Mouse (Mus musculus) embryonic stem cell, embryonic (primary cell): ENCODE data around the gene Tnk2.

ENCODE experiments used
- CTCF ChIA-PET, 4 experiments: fragments of 300-600 bp in 2 of 4; fragments of 350-600 bp in 2 of 4; sonication (Branson Sonifier 250); formaldehyde crosslinking; loops; one replicate each; lab custom pipeline; 2022; ENCODE audit warnings: inconsistent platforms in 2 of 4; lab: Charles Lee
- POLR2A ChIA-PET, 4 experiments: fragments of 300-600 bp in 2 of 4; fragments of 350-600 bp in 2 of 4; sonication (Branson Sonifier 250); formaldehyde crosslinking; loops; one replicate each; lab custom pipeline; 2022; ENCODE audit warnings: antibody characterized with exemption in 4 of 4, inconsistent platforms in 1 of 4; lab: Charles Lee

The Tnk2 gene

DNA sequence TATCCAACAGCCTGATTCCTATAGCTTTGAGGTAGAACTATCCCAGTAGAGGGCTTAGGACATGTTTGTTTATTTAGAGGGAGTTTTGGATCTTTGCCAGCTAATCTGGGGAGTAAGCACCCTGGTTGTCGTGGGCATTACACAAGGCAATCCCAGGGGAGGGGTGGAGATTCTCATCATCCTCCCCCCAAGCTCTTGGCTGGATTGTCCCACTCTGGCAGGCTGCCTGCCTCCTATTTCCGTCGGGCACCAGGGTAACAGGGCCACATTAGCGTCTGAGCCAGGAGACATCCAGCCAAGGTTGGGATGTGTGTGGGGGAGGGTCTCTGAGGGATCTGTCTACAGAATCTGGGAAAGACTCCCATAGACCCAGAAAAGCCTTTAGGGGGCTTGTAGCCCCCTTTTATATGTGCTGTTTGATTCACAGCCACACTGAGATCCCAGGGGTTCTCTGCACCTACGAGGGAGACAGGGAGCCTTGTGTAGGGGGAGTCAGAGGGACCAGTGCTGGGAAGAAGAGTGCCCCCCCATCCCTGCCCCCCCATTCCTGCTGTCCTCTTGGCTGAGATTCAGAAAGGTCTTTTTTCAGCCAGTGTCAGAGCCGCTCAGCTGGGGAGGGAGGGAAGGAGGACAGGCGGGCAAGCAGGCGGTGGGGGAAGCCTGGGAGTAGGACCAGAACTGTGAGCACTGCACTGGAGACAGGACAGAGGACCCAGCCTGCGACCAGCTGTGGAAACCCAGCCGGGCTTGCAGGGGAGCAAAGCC is 17.1 kb downstream of the Tnk2 start:
- POLR2A ChIA-PET = interaction anchor here (0.5 to 11.9 kb wide), 23 partner anchors 7 to 890 kb away, joined by 3 to 161 read pairs (median 6); partner anchors contain the start of genes Tnk2 (in 2 of the 4) and Tfrc (in 1 of the 4)
- CTCF ChIA-PET = interaction anchor here (0.6 to 9.3 kb wide), 25 partner anchors 8 to 585 kb away, joined by 3 to 126 read pairs (median 6); no protein-coding TSS in a partner anchor

DNA sequence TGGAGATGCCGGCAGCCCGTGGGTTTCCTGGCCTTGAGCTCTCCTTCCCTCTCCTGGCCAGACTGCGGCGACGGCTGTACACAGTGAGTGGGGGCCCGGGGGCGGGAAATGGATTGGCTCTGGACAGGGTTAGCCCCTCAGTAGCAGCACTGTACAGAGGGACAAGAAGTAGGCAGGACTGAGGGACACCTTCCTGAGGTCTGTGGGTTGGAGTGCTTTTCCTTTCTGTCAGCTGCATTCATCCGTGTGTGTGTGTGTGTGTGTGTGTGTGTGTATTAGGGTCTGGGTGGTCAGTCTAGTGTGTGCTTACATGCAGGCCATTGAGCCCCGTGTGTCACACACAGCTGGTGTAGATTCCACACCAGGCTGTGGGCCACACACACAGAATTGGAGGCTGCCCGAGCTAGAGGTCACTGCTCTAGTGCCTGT is 17.8 kb downstream of the Tnk2 start:
- POLR2A ChIA-PET = interaction anchor here in 3 of 4 experiments (0.5 to 11.9 kb wide), 19 partner anchors 10 to 1178 kb away, joined by 3 to 161 read pairs (median 5); partner anchors contain the start of genes Tnk2 (in 2 of the 3) and Tfrc (in 1 of the 3)
- CTCF ChIA-PET = interaction anchor here (0.6 to 9.3 kb wide), 13 partner anchors 11 to 584 kb away, joined by 3 to 126 read pairs (median 4); no protein-coding TSS in a partner anchor

DNA sequence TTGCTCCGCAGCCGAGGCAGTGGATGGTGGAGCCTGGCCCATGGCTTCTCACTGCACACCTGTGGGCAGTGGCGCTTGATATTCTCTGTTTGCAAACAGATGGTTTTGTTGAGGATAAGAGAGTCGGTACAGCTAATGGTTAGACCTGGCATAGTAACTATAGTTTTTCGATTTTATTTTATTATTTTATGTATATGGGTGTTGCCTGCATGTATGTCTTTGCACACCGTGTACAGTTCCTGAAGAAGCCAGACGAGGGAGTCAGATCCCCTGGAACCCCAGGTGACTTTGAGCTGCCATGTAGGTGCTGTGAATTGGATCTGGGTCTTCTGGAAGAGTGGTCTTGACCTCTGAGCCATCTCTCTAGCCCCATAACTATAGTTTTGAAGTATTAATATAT is 18.7 kb downstream of the Tnk2 start:
- ChIA-PET CTCF (interaction anchor here (0.6 to 9.3 kb wide), 11 partner anchors 11 to 162 kb away, joined by 3 to 126 read pairs (median 4); no protein-coding TSS in a partner anchor), POLR2A (interaction anchor here (0.6 to 11.9 kb wide), 13 partner anchors 9 to 397 kb away, joined by 3 to 161 read pairs (median 4); partner anchors contain the start of gene Tnk2 (in 2 of the 4))

DNA sequence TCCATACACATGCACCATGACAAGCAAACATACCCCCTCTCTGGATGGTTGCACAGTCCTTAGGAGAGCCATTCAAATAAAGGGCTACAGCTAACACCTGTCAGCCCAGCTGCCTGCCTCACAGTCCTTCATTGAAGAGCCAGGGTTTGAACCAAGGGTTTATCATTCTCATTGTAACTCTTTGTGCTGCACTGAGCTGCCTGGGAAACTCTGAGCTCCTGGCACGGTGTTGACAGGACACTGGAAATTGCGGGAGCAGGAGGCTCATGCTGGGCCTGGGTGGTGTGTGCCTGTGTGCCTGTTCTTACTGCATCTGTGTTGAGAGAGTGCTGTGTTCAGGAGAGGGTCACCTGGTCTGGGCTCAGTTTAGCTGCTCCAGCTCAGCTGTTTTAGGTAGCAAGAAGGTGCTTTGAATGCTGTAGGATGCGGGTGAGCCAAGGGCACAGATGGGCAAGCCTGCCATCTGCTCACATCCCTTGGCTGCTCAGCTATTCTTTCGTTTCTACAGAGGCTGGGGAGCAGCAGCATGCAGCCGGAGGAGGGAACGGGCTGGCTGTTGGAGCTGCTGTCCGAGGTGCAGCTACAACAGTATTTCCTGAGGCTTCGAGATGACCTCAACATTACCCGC is 19.7 kb downstream of the Tnk2 start:
- ChIA-PET POLR2A (interaction anchor here in 2 of 4 experiments (0.6 to 11.9 kb wide), 8 partner anchors 8 to 41 kb away, joined by 3 to 161 read pairs (median 4); partner anchors contain the start of gene Tnk2 (in 2 of the 2)), CTCF (interaction anchor here (0.6 to 9.3 kb wide), 6 partner anchors 16 to 172 kb away, joined by 3 to 126 read pairs (median 4); no protein-coding TSS in a partner anchor)

DNA sequence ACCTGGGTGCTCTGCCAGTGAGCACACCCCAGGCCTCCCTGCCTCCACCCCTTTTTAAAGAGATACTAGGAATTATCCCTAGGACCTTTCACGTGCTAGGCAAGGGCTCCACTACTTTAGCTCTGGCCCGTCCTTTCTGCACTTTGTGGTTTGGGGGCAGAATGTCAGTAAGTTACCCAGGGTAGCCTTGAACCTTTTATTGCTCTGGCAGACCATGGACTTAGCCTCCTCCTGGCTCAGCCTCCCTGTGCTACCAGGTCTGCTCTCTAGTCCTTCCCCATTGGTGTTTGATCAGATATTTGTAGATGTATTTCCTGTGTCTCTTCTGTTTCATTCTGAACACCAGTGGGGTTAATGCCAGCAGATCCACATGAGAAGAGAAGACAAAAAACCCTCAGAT is 20.5 kb downstream of the Tnk2 start:
- CTCF ChIA-PET = interaction anchor here in 2 of 4 experiments (5.8 to 9.3 kb wide), 4 partner anchors 8 to 19 kb away, joined by 35 to 126 read pairs (median 60); no protein-coding TSS in a partner anchor

DNA sequence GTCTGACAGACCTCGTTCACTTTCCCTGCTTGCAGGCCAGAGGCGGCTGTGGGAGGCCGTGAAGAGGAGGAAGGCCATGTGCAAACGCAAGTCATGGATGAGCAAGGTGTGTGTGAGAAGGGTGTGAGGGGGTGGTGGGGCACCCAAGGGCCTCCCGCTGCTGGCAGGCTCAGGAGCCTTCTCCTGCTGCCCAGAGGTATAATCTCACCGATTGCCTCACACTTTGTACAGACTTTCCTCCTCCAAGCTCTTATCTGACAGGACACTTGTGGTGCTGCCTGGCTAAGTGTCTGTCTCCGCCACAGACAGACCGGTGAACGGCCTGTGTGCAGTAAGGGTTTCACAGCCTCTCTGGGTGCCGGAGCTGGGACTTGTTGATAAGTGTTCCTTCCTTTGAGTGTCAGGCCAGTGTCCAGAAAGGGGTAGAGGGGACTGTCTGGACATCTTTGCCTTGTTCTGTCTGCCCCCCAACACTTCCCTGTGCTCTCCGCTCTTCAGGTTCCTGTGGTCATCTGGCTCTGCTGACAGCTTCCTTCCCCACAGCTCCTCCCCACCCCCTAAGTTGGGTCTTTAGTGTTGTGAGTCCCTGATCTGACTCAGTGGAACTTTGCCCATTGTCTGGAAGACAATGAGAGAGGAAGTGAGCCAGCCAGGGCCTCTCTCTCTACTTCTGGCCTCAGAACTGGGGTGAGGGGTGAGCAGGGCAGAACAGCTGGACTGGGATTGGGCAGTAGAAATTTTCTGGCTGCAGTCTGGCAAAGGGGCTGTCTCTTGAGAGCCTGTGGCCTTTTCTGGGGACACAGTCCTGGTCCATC is 22.4 kb downstream of the Tnk2 start:
- ChIA-PET POLR2A (interaction anchor here in 3 of 4 experiments (0.5 to 11.9 kb wide), 28 partner anchors 8 to 396 kb away, joined by 3 to 110 read pairs (median 4); partner anchors contain the start of genes Tfrc (in 3 of the 3), Iqcg (in 2 of the 3), Lmln (in 1 of the 3) and Tnk2 (in 1 of the 3)), CTCF (interaction anchor here (0.5 to 6.7 kb wide), 22 partner anchors 10 to 461 kb away, joined by 3 to 68 read pairs (median 4); no protein-coding TSS in a partner anchor)

More for the DNA sequence above, 20.5 kb downstream of the Tnk2 start:
- POLR2A ChIA-PET = interaction anchor here in 2 of 4 experiments (1.1 to 11.9 kb wide), 6 partner anchors 7 to 24 kb away, joined by 3 to 110 read pairs (median 14); partner anchors contain the start of gene Tnk2 (in 1 of the 2)

DNA sequence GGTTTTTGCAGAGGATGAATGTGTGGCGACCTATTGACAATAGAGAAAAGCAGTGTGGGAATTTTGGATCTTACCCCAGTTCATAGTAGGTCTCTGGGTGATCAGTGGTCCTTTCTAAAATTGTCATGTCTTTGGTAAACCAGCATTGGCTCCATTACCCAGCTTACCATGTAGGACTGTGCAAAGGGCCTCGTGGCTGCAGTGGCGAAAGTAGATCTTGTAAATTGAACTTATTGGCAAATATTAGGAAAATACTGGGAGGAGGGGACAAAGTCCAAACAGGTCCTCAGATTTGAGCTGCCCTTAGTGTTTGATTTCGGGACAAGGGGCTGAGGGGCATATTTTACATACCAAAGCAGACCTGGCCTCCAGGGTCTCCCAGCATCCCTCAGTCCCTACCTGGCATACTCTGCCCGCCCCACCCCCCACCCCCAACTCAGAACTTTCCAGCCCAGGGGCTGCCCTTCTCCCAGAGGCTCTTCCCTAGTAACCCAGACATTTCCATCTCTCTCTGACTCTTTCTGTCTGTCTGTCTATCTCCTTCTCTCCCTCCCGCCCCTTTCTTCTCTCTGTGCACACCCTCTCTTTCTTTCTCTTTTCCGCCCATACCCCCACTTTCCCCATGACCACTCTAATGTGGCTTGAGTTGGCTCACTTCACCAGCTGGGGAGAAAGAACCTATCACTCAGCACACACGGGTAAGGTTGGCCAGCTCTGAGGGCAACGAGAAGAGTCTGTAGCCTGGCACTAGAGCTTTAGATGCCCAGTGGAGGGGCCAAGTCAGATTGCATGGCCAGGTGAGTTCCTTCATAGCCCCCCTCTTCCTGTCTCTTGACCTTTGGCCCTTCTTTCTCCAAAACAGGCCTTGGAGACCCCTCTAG is 23.2 kb downstream of the Tnk2 start:
- POLR2A ChIA-PET = interaction anchor here in 3 of 4 experiments (0.9 to 11.9 kb wide), 23 partner anchors 7 to 396 kb away, joined by 3 to 110 read pairs (median 7); partner anchors contain the start of genes Tfrc (in 2 of the 3), Iqcg (in 1 of the 3), Lmln (in 1 of the 3) and Tnk2 (in 1 of the 3)
- CTCF ChIA-PET = interaction anchor here in 3 of 4 experiments (0.5 to 6.7 kb wide), 15 partner anchors 10 to 462 kb away, joined by 3 to 68 read pairs (median 6); no protein-coding TSS in a partner anchor

DNA sequence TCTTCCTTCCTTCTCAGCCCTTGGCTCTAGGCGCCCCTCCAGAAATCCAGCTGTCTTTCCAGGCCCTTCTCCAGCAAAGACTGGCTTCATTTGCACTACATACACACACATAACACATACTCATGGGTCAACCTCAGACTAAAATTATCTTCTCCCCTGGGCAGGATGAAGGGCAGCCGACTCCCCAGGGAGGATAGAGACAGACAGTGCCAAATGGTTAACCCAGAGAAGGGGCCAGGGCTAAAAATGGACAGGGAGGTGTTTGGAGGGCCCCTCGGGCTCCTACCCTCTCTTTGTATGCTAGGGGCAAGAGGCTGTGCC is 23.8 kb downstream of the Tnk2 start:
- CTCF ChIA-PET = interaction anchor here (1.0 to 6.7 kb wide), 13 partner anchors 9 to 409 kb away, joined by 3 to 68 read pairs (median 8); no protein-coding TSS in a partner anchor

DNA sequence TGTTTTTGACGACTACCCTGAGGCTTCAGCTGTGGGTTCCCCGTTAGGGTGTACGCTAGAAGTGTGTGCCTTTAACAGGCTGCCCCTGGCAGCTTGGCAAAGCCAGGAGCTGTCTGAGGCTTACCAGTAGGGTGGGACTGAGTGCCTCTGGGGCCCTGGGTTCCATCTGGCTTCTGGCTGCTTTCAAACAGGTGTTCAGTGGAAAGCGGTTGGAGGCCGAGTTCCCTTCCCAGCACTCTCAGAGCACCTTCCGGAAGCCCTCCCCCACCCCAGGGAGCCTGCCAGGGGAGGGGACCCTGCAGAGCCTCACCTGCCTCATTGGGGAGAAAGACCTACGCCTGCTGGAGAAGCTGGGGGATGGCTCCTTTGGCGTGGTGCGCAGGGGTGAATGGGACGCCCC is 24.4 kb downstream of the Tnk2 start:
- POLR2A ChIA-PET = interaction anchor here (0.6 to 11.9 kb wide), 19 partner anchors 8 to 34 kb away, joined by 3 to 110 read pairs (median 5); no protein-coding TSS in a partner anchor
- CTCF ChIA-PET = interaction anchor here (0.6 to 6.7 kb wide), 29 partner anchors 8 to 556 kb away, joined by 3 to 68 read pairs (median 5); no protein-coding TSS in a partner anchor

More for the DNA sequence above, 23.8 kb downstream of the Tnk2 start:
- POLR2A ChIA-PET = interaction anchor here in 2 of 4 experiments (0.6 to 11.9 kb wide), 12 partner anchors 8 to 34 kb away, joined by 3 to 110 read pairs (median 8); no protein-coding TSS in a partner anchor

DNA sequence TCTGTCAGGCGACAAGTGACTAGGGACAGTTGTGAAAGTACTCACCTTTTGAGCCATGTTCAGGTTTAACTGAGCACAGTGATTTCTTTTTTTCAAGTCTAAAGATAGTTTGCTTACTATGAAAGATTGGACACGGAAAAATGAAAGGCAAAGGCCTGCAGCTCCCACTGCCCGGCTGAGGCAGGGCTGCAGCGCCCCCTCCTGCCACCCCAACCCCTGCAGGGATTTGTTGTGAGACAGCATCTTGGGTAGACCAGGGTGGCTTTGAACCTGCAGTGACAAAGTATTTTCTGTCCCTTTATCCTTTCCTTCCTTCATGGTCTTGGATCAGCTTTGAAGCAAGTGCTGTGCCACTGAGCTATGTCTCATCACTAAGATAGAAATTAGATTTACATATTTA is 24.8 kb downstream of the Tnk2 start:
- CTCF ChIA-PET = interaction anchor here (0.6 to 6.7 kb wide), 29 partner anchors 8 to 556 kb away, joined by 3 to 68 read pairs (median 5); no protein-coding TSS in a partner anchor
- POLR2A ChIA-PET = interaction anchor here in 3 of 4 experiments (0.7 to 11.9 kb wide), 17 partner anchors 8 to 35 kb away, joined by 3 to 110 read pairs (median 7); no protein-coding TSS in a partner anchor

DNA sequence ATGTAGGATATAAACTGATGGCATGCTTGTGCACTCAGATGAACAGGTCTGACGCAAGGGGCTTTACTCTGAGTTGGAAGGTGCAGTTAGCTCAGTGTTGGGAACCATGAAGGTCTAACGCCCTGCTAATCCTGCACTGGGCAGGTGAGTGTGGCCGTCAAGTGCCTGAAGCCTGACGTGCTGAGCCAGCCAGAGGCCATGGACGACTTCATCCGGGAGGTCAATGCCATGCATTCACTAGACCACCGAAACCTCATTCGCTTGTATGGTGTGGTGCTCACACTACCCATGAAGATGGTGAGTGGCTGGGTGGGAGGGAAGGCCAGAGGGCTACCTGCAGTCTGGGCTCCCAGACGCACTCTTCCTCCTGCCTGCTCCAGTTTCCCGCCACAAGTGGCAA is 25.6 kb downstream of the Tnk2 start:
- ChIA-PET POLR2A (interaction anchor here in 2 of 4 experiments (1.6 to 11.9 kb wide), 7 partner anchors 10 to 31 kb away, joined by 5 to 110 read pairs (median 15); no protein-coding TSS in a partner anchor), CTCF (interaction anchor here in 2 of 4 experiments (1.3 to 6.7 kb wide), 6 partner anchors 10 to 170 kb away, joined by 3 to 68 read pairs (median 20); no protein-coding TSS in a partner anchor)

DNA sequence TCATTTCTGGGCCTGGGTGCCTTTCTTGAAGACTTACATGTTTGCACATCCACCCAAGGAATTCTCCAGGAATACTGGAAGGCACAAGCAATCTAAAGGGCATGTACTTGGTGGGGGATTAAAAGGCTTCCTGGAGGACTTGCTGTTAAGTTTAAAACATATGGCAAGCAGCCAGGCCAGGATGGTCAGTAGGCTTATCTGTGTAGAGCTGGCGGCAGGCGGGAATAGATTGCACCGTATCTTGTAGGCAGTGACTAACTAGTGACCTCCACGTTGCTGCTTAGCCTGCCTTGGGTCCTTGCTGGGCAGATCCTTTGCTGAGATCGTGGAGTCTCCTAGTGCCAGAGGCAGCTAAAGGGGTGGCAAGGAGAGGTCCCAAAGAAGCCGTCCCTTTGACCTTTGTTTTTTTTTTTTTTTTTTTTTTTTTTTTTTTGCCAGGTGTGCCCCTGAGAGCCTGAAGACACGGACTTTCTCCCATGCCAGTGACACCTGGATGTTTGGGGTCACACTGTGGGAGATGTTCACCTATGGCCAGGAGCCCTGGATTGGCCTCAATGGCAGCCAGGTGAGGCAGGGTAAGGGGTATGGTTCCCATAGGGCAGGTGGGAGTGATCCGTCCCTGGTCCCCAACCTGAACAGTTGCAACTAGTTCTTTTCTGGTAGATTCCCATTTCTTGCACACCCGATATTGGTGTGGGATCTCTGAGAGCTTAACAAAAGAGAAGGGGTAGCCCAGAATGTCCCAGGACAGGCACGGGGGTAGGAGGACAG is 26.9 kb downstream of the Tnk2 start:
- CTCF ChIA-PET = interaction anchor here in 1 of 4 experiments (1.1 to 6.7 kb wide), 3 partner anchors 11 to 32 kb away, joined by 3 to 68 read pairs (median 53); no protein-coding TSS in a partner anchor
- POLR2A ChIA-PET = interaction anchor here in 3 of 4 experiments (0.6 to 6.3 kb wide), 10 partner anchors 8 to 218 kb away, joined by 3 to 58 read pairs (median 4); no protein-coding TSS in a partner anchor

DNA sequence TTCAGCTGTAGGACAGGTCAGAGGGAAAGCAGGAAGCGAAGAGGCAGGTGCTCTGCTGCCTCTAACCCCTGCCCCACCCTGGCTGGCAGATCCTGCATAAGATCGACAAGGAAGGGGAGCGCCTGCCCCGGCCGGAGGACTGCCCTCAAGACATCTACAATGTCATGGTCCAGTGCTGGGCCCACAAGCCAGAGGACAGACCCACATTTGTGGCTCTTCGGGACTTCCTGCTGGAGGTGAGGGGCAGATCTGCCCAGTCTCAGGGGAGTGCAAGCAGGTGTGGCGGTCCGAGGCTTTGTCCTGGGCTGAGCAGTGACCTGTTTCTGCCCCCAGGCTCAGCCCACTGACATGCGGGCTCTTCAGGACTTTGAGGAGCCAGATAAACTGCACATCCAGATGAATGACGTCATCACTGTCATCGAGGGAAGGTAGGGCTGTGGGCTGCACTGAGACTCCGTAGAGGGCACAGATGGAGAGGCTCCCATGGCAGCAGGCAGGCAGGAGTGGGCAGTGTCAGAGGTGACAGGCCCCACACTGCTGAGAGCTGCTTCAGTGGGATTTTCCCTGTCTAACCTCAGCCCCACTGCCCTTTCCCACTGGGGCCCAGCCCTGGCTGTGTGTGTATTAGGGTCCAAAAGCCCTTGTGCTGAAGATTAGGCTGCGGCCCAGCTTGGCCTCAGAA is 27.7 kb downstream of the Tnk2 start:
- POLR2A ChIA-PET = interaction anchor here in 1 of 4 experiments (1.5 to 2.0 kb wide), 3 partner anchors 9 to 20 kb away, joined by 3 to 9 read pairs (median 6); no protein-coding TSS in a partner anchor
- CTCF ChIA-PET = interaction anchor here in 1 of 4 experiments (0.8 to 1.1 kb wide), 3 partner anchors 11 to 33 kb away, joined by 3 to 4 read pairs (median 3); no protein-coding TSS in a partner anchor

DNA sequence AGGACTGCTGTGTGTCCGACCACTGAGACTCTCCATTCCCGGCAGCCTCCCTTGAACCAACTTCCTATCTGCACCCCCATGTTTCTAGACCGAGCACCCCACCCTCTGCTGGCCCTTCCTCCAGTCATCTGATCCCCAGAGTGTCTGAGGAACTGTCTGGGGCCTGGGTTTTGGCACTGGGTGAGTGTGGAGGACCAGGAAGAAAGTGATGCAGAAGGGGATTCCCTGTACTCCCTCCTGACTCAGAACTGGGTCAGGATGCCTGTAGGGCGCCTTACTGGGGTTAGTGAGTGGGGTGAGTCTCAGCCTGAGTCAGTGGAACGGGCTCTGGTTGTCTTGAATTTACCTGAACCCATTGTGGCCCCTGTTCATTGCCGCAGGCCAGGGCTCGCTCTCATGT is 28.6 kb downstream of the Tnk2 start:
- ChIA-PET CTCF (interaction anchor here in 3 of 4 experiments (0.6 to 1.5 kb wide), 5 partner anchors 10 to 33 kb away, joined by 3 to 11 read pairs (median 4); no protein-coding TSS in a partner anchor), POLR2A (interaction anchor here in 2 of 4 experiments (0.7 to 1.5 kb wide), 5 partner anchors 10 to 63 kb away, joined by 3 to 9 read pairs (median 3); partner anchors contain the start of gene Tfrc (in 1 of the 2))
